Mouse (Mus musculus): Measurements from ENCODE around the gene Nxn. TPM values are rescaled to one million over a fixed set of nuclear protein-coding genes. Genes with fewer than 3 reads are reported as not detected.

Nxn gene
- total RNA-seq, 1 experiment from 2014 or later = 20.0 TPM

DNA sequence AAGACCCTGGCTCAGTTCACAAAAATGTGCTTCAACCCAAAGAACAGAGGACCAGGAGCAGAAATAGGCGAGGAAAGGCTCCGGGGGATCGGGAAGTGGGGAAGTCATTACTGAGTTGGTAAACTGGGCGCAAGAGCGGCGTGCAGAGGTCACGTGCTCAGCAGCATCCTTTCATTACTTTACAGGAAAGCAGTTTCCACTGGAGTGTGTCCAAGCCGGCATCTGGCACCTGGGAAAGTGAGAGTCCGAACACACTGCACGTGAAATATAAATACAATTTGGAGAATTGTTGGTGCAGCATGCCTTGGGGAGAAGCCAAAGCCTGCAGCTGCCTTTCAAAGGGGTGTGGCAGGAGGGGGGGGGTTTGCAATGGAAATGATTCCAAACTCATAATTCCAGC lies 2.5 kb upstream of the Nxn start:
- DNase-seq = no peak

DNA sequence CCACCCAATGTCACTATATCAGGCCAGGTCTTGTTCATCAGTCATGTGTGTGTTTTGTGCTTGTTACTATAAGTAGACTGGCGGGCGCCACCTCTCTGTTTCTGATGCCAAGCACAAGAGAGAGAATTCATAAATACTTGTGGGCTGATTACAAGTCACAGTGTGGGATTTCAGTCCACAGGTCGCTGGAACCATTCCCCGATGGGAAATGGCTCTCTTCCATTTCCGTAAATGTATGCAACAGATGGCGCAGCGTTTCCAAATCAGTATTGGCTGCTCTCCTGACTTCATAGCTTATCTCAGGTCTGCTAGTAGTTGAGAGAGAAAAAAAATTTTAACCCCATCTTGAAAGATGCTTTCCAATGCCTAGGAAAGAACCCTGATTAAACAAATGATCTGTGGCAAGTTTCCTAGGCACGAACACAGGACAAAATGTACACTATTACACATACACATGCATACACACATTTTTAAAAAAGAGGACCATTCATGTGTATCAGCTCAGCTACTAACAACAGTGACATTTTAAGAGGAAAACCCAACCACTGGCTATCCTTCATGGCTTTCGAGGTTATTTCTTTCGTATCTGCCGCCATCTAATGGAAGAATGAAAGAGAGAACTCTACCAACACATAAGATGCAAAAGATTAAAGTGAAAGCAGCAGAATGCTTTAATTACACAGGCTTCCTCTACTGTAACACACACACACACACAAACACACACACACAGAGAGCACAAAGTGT lies 819 bp upstream of the Nxn start:
- DNase-seq = peak; percentile 49

DNA sequence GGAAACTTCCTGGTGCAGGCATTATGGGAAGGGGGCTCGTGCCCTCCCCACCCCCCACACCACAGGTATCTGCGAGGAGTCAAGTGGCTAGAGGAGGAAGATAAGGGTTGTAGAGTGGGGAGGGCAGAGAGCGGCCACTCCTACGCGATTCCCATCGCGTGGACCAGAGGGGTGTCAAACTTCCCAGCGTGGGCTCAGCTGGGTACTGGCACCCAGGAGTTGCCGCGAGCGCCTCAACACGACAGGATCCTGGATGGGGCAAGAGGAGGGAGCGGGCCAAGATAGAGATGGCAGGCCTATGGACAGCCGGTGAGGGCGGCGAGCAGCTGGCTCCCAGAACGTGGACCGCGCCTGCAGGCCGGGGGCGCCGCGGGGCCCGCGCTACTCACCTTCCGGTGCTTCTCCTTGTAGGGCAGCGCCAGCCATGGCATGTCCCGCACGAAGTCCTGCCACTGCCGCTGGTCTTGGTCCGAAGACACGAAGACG lies 585 bp downstream of the Nxn start:
- DNase-seq = peak; percentile 70

DNA sequence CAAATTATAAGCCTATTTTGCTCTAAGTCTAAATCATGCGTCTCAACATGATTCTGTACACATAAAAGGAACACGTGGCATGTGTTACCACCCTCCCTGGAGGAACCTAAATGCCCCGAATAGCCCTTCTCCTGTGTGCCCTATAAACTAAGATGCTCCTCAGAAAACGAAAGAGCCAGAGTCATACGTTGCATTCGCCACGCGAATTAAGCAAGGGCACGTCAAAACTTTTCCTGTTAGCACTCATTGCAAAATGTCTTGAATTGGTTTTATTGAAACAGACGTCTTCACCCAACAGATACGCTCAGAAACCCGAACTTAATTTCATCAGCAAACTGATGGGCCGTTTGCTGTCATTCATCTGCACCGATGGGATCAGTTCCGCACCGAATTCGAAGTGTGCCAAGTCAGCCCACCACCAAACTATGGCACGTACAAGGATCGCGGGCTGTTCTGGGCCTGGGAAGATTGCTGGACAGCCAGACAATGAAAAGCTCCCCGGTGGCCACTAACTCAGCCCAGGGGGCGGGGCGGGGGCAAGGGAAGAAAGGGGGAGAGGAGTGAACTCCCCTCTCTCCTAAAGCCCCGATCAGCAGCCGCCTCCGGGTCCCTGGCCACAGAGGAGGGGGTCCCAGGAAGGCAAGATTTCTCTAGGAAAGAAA lies 1.2 kb downstream of the Nxn start:
- DNase-seq = peak; percentile 73

DNA sequence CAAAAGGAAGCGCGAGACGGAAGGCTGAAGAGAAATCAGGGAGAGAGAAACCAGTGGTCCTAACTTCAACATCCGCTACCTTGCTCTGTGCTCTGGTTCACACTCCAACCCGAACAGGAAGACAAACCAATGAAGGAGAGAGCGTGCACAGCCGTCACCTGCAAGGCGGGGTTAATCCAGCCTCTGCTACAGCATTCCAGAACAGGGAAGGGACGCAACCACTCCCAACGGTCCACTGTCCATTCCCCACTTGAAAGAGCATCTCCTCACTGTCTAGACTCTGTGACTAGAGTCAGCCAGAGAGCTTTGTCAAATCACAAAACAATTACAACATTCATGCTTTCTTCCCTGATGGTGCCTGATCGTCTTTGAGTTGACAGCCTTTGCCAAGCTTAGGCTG lies 5.9 kb downstream of the Nxn start:
- no peak for DNase-seq

- no peak for DNase-seq
Observed at GRCm38 (mm10) chr11:76392532-76392931, 6.4 kb downstream of the Nxn start.

DNA sequence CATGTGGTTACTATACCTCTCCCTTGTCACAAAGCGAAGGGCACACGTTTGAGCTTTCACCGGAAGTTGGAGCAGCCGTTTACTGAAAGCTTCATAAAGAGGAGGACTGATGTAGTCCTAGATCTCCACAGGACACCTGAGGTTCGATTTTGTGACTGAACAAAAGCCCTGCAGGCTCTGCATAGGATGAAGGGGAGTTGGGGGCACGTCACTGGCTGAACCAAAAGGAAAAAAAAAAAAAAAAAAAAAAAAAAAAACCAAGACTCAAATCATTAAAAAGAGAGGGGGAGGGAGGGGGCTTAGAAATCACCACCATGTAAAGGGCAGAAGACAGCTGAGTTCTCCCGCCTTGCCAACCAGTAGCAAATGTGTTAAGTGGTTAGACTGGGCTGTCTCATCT lies 10.2 kb downstream of the Nxn start:
- no peak for DNase-seq

DNA sequence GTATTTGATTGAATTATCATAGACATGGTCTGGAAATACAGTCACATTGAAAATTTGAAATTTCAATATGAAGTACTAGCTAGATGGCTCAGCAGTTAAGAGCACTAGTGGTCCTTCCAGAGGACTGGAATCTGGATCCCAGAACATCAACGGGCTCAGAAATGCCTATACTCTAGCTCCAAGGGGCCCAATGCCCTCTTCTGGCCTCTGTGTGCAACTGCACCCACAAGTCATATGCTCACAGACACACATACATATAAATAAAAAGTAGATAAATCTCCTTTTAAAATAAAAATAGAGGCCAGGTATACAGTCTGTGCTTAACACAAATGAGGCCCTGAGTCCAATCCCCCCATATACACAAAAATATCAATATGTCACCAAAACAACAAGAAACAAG lies 11.8 kb downstream of the Nxn start:
- DNase-seq = no peak

DNA sequence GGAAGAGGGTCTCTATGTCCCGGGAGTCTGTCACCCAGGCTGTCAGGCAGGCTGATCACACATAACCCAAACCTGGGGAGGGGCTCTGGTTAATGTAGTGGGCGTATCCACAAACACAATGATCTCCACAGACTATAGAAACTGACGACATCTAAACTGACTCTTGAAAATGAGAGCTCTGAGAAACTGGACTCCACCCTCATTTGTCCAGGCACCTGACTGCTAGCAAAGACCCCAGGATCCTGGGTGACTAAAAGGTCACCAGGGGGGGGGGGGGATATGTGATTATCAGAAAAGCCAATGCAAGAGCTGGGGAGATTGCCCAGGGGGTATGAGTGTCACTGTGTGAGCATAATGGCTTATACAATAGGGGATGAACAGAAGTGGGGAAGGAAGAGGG lies 13.2 kb downstream of the Nxn start:
- DNase-seq = no peak

DNA sequence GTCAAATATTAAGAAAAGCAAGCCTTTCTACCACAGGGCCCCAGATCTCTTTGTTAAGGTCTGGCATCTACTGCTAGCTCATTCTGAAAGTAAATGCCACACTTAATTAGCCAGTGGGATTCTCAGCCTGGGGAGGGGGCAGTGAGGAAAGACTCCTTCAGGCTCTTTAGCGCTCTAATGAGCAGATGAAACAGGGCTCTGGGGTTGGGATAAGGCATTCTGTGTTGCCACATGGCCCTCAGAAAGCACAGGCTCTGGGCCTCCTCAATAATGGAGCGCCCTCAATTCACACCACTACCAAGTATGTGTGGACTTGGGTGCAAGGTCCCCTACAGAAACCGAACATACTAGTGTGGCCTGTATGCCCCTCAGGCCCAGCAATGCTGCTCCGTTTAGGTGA lies 13.9 kb downstream of the Nxn start:
- no peak for DNase-seq

GRCm38 (mm10) chr11:76384307-76384706 lies 14.6 kb downstream of the Nxn start:
- no peak for DNase-seq

- DNase-seq = no peak
Observed at GRCm38 (mm10) chr11:76382711-76383324, 16.1 kb downstream of the Nxn start.

- DNase-seq = no peak
Observed at GRCm38 (mm10) chr11:76381201-76381885, 17.6 kb downstream of the Nxn start.

- DNase-seq = peak; percentile 73
Observed at GRCm38 (mm10) chr11:76379921-76380544, 18.9 kb downstream of the Nxn start.

GRCm38 (mm10) chr11:76376425-76376824 lies 22.5 kb downstream of the Nxn start:
- DNase-seq = no peak

GRCm38 (mm10) chr11:76374491-76375185 lies 24.3 kb downstream of the Nxn start:
- DNase-seq = peak; percentile 90

GRCm38 (mm10) chr11:76372534-76372933 lies 26.4 kb downstream of the Nxn start:
- DNase-seq = no peak

- DNase-seq = no peak
Observed at GRCm38 (mm10) chr11:76372120-76372519, 26.8 kb downstream of the Nxn start.

GRCm38 (mm10) chr11:76370491-76370890 lies 28.4 kb downstream of the Nxn start:
- no peak for DNase-seq

DNA sequence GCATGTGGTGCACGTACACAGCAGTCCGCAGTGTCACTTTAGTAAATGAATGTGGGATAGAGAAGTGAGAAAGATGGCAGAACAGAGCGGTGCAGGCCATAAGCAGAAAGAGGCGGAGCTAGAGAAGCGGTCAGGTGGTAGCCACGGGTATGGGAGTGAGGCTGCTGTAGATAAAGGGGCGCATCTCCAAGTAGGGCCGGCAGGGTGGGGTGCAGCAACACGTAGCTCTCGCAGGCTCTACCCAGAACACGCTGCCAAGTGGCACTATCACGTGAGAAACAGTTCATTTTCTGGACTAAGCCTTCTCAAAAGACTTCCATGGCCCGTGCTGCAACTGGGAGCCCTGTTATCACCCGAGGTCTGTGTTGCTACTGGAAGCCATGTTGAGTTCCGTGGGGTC lies 32.2 kb downstream of the Nxn start:
- DNase-seq = no peak

DNA sequence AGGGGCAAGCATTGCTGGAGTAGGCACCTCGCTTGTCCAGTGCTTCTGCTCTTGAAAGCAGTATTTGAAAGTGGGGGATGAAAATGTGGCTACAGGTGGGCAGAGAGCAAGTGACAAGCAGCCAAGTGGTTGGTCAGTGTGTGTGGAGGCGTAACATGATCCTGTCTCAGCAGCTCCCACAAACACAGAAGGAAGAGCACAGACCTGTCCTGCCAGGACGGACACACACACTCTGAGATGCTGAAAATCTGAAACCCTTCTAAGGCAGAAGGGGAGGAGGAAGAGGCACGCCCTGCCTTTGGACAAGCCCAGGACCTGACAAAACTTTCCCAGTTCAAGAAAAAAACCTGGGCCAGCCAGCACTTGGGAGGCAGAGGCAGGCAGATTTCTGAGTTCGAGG lies 34.9 kb downstream of the Nxn start:
- no peak for DNase-seq

- peak; percentile 28 for DNase-seq
Observed at GRCm38 (mm10) chr11:76363636-76364035, 35.3 kb downstream of the Nxn start.
